Mouse (Mus musculus) v-Abl transformed pro-B cells (cell line): ENCODE measurements around the gene Arhgap21.
"Not testable (repeated sequence)": the region's sequence is repeated elsewhere in the genome, so short reads cannot be mapped to it uniquely, and the experiment has no call there.

Experiments
- in situ Hi-C, 2 experiments: fragments of 400-800 bp; cut with MboI; formaldehyde crosslinking; loops; one replicate each; pipeline ENCODE4 v1.15.1; 2025; ENCODE audit not compliant: unreplicated experiment in 2 of 2

Gene Arhgap21

GRCm38 (mm10) chr2:20943730-20944454 is 24.8 kb downstream of the Arhgap21 start:
- in situ Hi-C loops = no loop called here

- in situ Hi-C loops = no loop called here
Observed at GRCm38 (mm10) chr2:20943222-20943621, 25.5 kb downstream of the Arhgap21 start.

GRCm38 (mm10) chr2:20942434-20943198 is 26.1 kb downstream of the Arhgap21 start:
- in situ Hi-C loops = no loop called here

GRCm38 (mm10) chr2:20941105-20941504 is 27.6 kb downstream of the Arhgap21 start:
- in situ Hi-C loops = no loop called here

GRCm38 (mm10) chr2:20939367-20939766 is 29.3 kb downstream of the Arhgap21 start:
- in situ Hi-C loops = no loop called here

GRCm38 (mm10) chr2:20936609-20937221 is 32.0 kb downstream of the Arhgap21 start:
- in situ Hi-C loops = no loop called here

- in situ Hi-C loops = no loop called here
Observed at GRCm38 (mm10) chr2:20934406-20934805, 34.3 kb downstream of the Arhgap21 start.

- in situ Hi-C loops = no loop called here
Observed at GRCm38 (mm10) chr2:20932748-20933313, 35.9 kb downstream of the Arhgap21 start.

- in situ Hi-C loops = not testable (repeated sequence)
Observed at GRCm38 (mm10) chr2:20931761-20932160, 36.9 kb downstream of the Arhgap21 start.

- in situ Hi-C loops = no loop called here
Observed at GRCm38 (mm10) chr2:20928454-20928853, 40.2 kb downstream of the Arhgap21 start.

- in situ Hi-C loops = no loop called here
Observed at GRCm38 (mm10) chr2:20924938-20925337, 43.7 kb downstream of the Arhgap21 start.

- in situ Hi-C loops = no loop called here
Observed at GRCm38 (mm10) chr2:20922366-20922765, 46.3 kb downstream of the Arhgap21 start.

GRCm38 (mm10) chr2:20921558-20921957 is 47.1 kb downstream of the Arhgap21 start:
- in situ Hi-C loops = no loop called here

- in situ Hi-C loops = no loop called here
Observed at GRCm38 (mm10) chr2:20921021-20921420, 47.7 kb downstream of the Arhgap21 start.

GRCm38 (mm10) chr2:20914531-20915320 is 54.0 kb downstream of the Arhgap21 start:
- in situ Hi-C loops = no loop called here

- in situ Hi-C loops = no loop called here
Observed at GRCm38 (mm10) chr2:20913019-20913415, 55.7 kb downstream of the Arhgap21 start.

- in situ Hi-C loops = no loop called here
Observed at GRCm38 (mm10) chr2:20912348-20913018, 56.2 kb downstream of the Arhgap21 start.

GRCm38 (mm10) chr2:20910446-20910845 is 58.2 kb downstream of the Arhgap21 start:
- in situ Hi-C loops = no loop called here

GRCm38 (mm10) chr2:20909404-20909803 is 59.3 kb downstream of the Arhgap21 start:
- in situ Hi-C loops = no loop called here

GRCm38 (mm10) chr2:20907291-20907690 is 61.4 kb downstream of the Arhgap21 start:
- in situ Hi-C loops = no loop called here
